Mouse (Mus musculus): ENCODE results near the gene Phactr1.

- TF ChIP-seq TAL1 (IDR thresholded peaks at IDR 0.05; ENCODE audit: low read length): no peak
- TF ChIP-seq GATA1 (IDR thresholded peaks at IDR 0.05; ENCODE audit: low read length): no peak
These were observed 275.9 kb downstream of the Phactr1 start for GRCm38 (mm10) chr13:42956327-42956726.

Data from erythroblast, embryonic 14.5 days (primary cell).